Mouse (Mus musculus) ES-E14 (cell line): ENCODE results near the gene Gatad2b. TPM values are rescaled to one million over a fixed set of nuclear protein-coding genes. Genes with fewer than 3 reads are reported as not detected.
A peak's percentile ranks its signal among the peaks of the same experiment; 100 is the strongest.

Experiments used
- DNase-seq: peaks from one replicate; pipeline ENCODE4 v3.0.0-alpha.2; 2013; ENCODE audit warnings: low read depth, low spot score
- H3K27ac ChIP-seq: 2 replicates; pipeline ENCODE4 v1.5.1; 2012; ENCODE audit warnings: low read depth, mild to moderate bottlenecking, low read length, moderate library complexity, mixed read lengths; ENCODE audit not compliant: poor library complexity, insufficient read depth, severe bottlenecking
- H3K36me3 ChIP-seq: 2 replicates; pipeline ENCODE4 v1.6.1; 2012; ENCODE audit warnings: mild to moderate bottlenecking, low read length, moderate library complexity, mixed read lengths; ENCODE audit not compliant: control insufficient read depth, poor library complexity, insufficient read depth, severe bottlenecking
- H3K4me1 ChIP-seq, 2 experiments: fragments of 150-350 bp in 1 of 2; sonication (generic) in 1 of 2; 2 replicates each; pipeline ENCODE4 v1.6.1; 2012; ENCODE audit warnings: low read length in 2 of 2, mild to moderate bottlenecking in 1 of 2, mixed read lengths in 1 of 2; ENCODE audit not compliant: control insufficient read depth in 2 of 2, insufficient read depth in 2 of 2, poor library complexity in 1 of 2
- H3K4me3 ChIP-seq, 2 experiments: fragments of 150-350 bp in 1 of 2; sonication (generic) in 1 of 2; 2 replicates each; pipeline ENCODE4 v1.5.1; 2012; ENCODE audit warnings: low read length in 2 of 2, low read depth in 1 of 2, mild to moderate bottlenecking in 1 of 2, mixed read lengths in 1 of 2; ENCODE audit not compliant: insufficient read depth in 1 of 2, poor library complexity in 1 of 2, severe bottlenecking in 1 of 2
- H3K9ac ChIP-seq: 2 replicates; pipeline ENCODE4 v1.6.1; 2012; ENCODE audit warnings: low read depth, mild to moderate bottlenecking, low read length, mixed read lengths; ENCODE audit not compliant: poor library complexity, insufficient read depth, severe bottlenecking
- H3K9me3 ChIP-seq: fragments of 150-350 bp; sonication (generic); 2 replicates; pipeline ENCODE4 v1.6.1; 2012; ENCODE audit warnings: low read depth, mild to moderate bottlenecking, low read length; ENCODE audit not compliant: control insufficient read depth, insufficient read depth
- CHD2 ChIP-seq: IDR thresholded peaks from 2 replicates; pipeline ENCODE4 v1.6.1; 2014; ENCODE audit warnings: mild to moderate bottlenecking, low read depth, low read length, inconsistent platforms
- HCFC1 ChIP-seq: IDR thresholded peaks from 2 replicates; pipeline ENCODE4 v1.6.1; 2012; ENCODE audit warnings: low read length, inconsistent platforms, borderline replicate concordance; ENCODE audit not compliant: insufficient read depth
- MAFK ChIP-seq: IDR thresholded peaks from 2 replicates; pipeline ENCODE4 v1.6.1; 2014; ENCODE audit warnings: mild to moderate bottlenecking, low read depth, low read length, inconsistent platforms; ENCODE audit not compliant: insufficient read depth
- ZC3H11A ChIP-seq: IDR thresholded peaks from 2 replicates; pipeline ENCODE4 v1.6.1; 2012; ENCODE audit warnings: low read depth, mild to moderate bottlenecking, inconsistent platforms, low read length, borderline replicate concordance
- ZNF384 ChIP-seq: IDR thresholded peaks from 2 replicates; pipeline ENCODE4 v1.6.1; 2012; ENCODE audit warnings: low read depth, low read length, inconsistent platforms
- in situ Hi-C, 2 experiments: fragments of 600-800 bp; cut with MboI; formaldehyde crosslinking; loops; one replicate each; pipeline ENCODE4 v1.15.1; 2025; ENCODE audit warnings: low sequenced_read_pairs in 2 of 2, inconsistent platforms in 1 of 2; ENCODE audit not compliant: unreplicated experiment in 2 of 2
- total RNA-seq: library from RNA; depleted of rRNA; stranded (reverse); fragments of 300-350 nt; gene quantifications from 2 replicates; pipeline ENCODE4 v1.2.3, GENCODE M21; 2012

Gatad2b gene
- total RNA-seq, 1 experiment: 20.9 TPM

- Histone ChIP-seq H3K36me3 (peaks cover 15% of the 10 kb centered on the region), H3K4me1 (peaks cover 3 to 4% of the 10 kb centered on the region in 2 experiments; a peak in 3 of 4 replicates), H3K9ac (peak within 1 kb of the TSS; percentile 91), H3K4me3 (peak within 1 kb of the TSS; percentile 96 to 97), H3K9me3 (no peaks in the 10 kb centered on the region), H3K27ac (peak within 1 kb of the TSS; percentile 62; the same call in 1 of the 2 replicates)
- in situ Hi-C loops: no loop called here
- DNase-seq: peak; percentile 93
- TF ChIP-seq ZC3H11A (no peak), MAFK (no peak), CHD2 (no peak), ZNF384 (no peak), HCFC1 (peak; percentile 98)
Observed at GRCm38 (mm10) chr3:90253653-90254418, 39.1 kb upstream of the Gatad2b start, which contains the start of gene Crtc2. TSS of gene Crtc2 (plus strand) at chr3:90254163.

GRCm38 (mm10) chr3:90254419-90255193, 38.4 kb upstream of the Gatad2b start:
- in situ Hi-C loops: no loop called here
- peak overlapping the region; percentile 91 for H3K9ac ChIP-seq
- TF ChIP-seq HCFC1 (no peak), ZC3H11A (no peak), MAFK (no peak), CHD2 (no peak), ZNF384 (no peak)
- H3K9me3 ChIP-seq: no peaks in the 10 kb centered on the region
- peak overlapping the region; percentile 96 to 97 for H3K4me3 ChIP-seq
- no peak for DNase-seq
- H3K27ac ChIP-seq: peak overlapping the region; percentile 62; the same call in 1 of the 2 replicates
- peaks cover 3 to 4% of the 10 kb centered on the region in 2 experiments; a peak in 3 of 4 replicates for H3K4me1 ChIP-seq
- peaks cover 23% of the 10 kb centered on the region for H3K36me3 ChIP-seq

GRCm38 (mm10) chr3:90255194-90255565, 37.8 kb upstream of the Gatad2b start:
- no peak for DNase-seq
- H3K27ac ChIP-seq: no peak overlapping the region

GRCm38 (mm10) chr3:90255784-90256353, 37.1 kb upstream of the Gatad2b start:
- Histone ChIP-seq H3K4me3 (no peak overlapping the region), H3K4me1 (peaks cover 3 to 4% of the 10 kb centered on the region in 2 experiments; a peak in 2 of 4 replicates), H3K27ac (no peak overlapping the region), H3K9me3 (no peaks in the 10 kb centered on the region), H3K9ac (no peak overlapping the region), H3K36me3 (peaks cover 29% of the 10 kb centered on the region)
- DNase-seq: no peak
- TF ChIP-seq CHD2 (no peak), MAFK (no peak), HCFC1 (no peak), ZC3H11A (no peak), ZNF384 (no peak)
- in situ Hi-C loops: no loop called here

More at GRCm38 (mm10) chr3:90255194-90255565, 37.8 kb upstream of the Gatad2b start:
- peak overlapping the region; percentile 96 to 97 for H3K4me3 ChIP-seq
- peak overlapping the region; percentile 91 for H3K9ac ChIP-seq
- H3K9me3 ChIP-seq: no peaks in the 10 kb centered on the region
- peaks cover 27% of the 10 kb centered on the region for H3K36me3 ChIP-seq
- peaks cover 3 to 4% of the 10 kb centered on the region in 2 experiments; a peak in 2 of 4 replicates for H3K4me1 ChIP-seq
- in situ Hi-C loops: no loop called here
- no peak for TF ChIP-seq CHD2
- TF ChIP-seq MAFK: no peak
- TF ChIP-seq HCFC1: no peak
